Mouse (Mus musculus) megakaryocyte progenitor cell, adult 5-6 weeks (primary cell): ENCODE data around the gene Agxt2. TPM values are rescaled to one million over a fixed set of nuclear protein-coding genes. Genes with fewer than 3 reads are reported as not detected.
A peak's percentile ranks its signal among the peaks of the same experiment; 100 is the strongest.

Experiments used
- ATAC-seq: replicated peaks from 2 replicates; pipeline ENCODE4 v1.8.0; 2016; ENCODE audit warnings: mild to moderate bottlenecking, moderate TSS enrichment, inconsistent platforms; ENCODE audit not compliant: poor library complexity
- total RNA-seq, 2 experiments: library from RNA; stranded (forward) in 1 of 2; stranded (reverse) in 1 of 2; fragments of 157-497, 149-512 nt in 1 of 2; fragments of 200-1000 nt in 1 of 2; gene quantifications; 2 replicates each; pipeline versions ENCODE4 v1.2.3 to v1.2.4; 2015 to 2017

The Agxt2 gene
- total RNA-seq (2015) (not detected in 2 replicates), total RNA-seq (2017) (not detected in 2 replicates)

GRCm38 (mm10) chr15:10358039-10358948 is at the start of gene Agxt2:
Gene Agxt2 (plus strand): TSS chr15:10358532.
- ATAC-seq: no peak

- ATAC-seq: no peak
These were observed 46.5 kb upstream of the Agxt2 start for GRCm38 (mm10) chr15:10311826-10312225.

GRCm38 (mm10) chr15:10313522-10314455 is 44.5 kb upstream of the Agxt2 start:
- ATAC-seq: no peak; the same call in 1 of the 2 replicates

- ATAC-seq: no peak
These were observed 33.3 kb upstream of the Agxt2 start, which contains the start of gene Gm21973 for GRCm38 (mm10) chr15:10325080-10325479. Gene Gm21973 (plus strand): TSS chr15:10325380.

GRCm38 (mm10) chr15:10330626-10331025 is 27.7 kb upstream of the Agxt2 start:
- ATAC-seq: no peak

GRCm38 (mm10) chr15:10332566-10332965 is 25.8 kb upstream of the Agxt2 start:
- no peak for ATAC-seq

- ATAC-seq: no peak
These were observed 19.7 kb upstream of the Agxt2 start for GRCm38 (mm10) chr15:10338606-10339005.

GRCm38 (mm10) chr15:10347044-10347443 is 11.3 kb upstream of the Agxt2 start:
- ATAC-seq: no peak

- ATAC-seq: no peak
These were observed 8.0 kb downstream of the Agxt2 start for GRCm38 (mm10) chr15:10366331-10366730.

GRCm38 (mm10) chr15:10375404-10375803 is 17.1 kb downstream of the Agxt2 start:
- no peak for ATAC-seq

GRCm38 (mm10) chr15:10378338-10378959 is 20.1 kb downstream of the Agxt2 start:
- no peak for ATAC-seq

- no peak for ATAC-seq
These were observed 21.6 kb downstream of the Agxt2 start for GRCm38 (mm10) chr15:10379757-10380458.

GRCm38 (mm10) chr15:10387263-10387662 is 28.9 kb downstream of the Agxt2 start:
- no peak for ATAC-seq

GRCm38 (mm10) chr15:10399795-10400194 is 41.5 kb downstream of the Agxt2 start:
- no peak for ATAC-seq

- peak; percentile 58; the same call in 1 of the 2 replicates for ATAC-seq
These were observed 42.1 kb downstream of the Agxt2 start for GRCm38 (mm10) chr15:10400415-10400814.

- ATAC-seq: no peak
These were observed 51.5 kb downstream of the Agxt2 start for GRCm38 (mm10) chr15:10409842-10410241.

- no peak for ATAC-seq
These were observed 52.5 kb downstream of the Agxt2 start for GRCm38 (mm10) chr15:10410881-10411280.

- ATAC-seq: no peak
These were observed 55.3 kb downstream of the Agxt2 start for GRCm38 (mm10) chr15:10413656-10414055.

- no peak for ATAC-seq
These were observed 62.9 kb downstream of the Agxt2 start for GRCm38 (mm10) chr15:10421138-10421784.

- no peak for ATAC-seq
These were observed 63.4 kb downstream of the Agxt2 start for GRCm38 (mm10) chr15:10421785-10422144.
